Mouse (Mus musculus): ENCODE measurements around the gene Tmem106b. TPM values are rescaled to one million over a fixed set of nuclear protein-coding genes. Genes with fewer than 3 reads are reported as not detected.

Tmem106b gene
- polyA plus RNA-seq, 1 experiment = 0.15 TPM

DNA sequence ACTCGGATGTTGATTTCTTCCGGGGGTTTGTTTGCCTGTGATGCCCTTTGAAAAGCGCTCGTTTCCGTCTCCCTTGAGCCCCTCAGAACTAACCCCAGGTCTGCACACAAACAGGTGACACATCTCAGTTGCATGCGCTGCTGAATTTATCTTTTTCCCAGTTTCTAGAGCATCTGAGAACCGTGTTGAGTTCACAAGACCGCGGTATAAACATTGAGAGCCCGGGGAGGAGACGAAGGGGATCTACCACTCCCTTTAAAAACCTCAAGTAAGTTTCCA is 527 bp downstream of the Tmem106b start:
- H3K36me3 ChIP-seq (ENCODE audit: control insufficient read depth) = peaks cover 20% of the 10 kb centered on the region
- no peaks in the 10 kb centered on the region for H3K9me3 ChIP-seq (ENCODE audit: control insufficient read depth, low read length)
- TF ChIP-seq GATA1 (IDR thresholded peaks at IDR 0.05; ENCODE audit: low read length) = no peak
- no peak for TF ChIP-seq TAL1 (IDR thresholded peaks at IDR 0.05; ENCODE audit: low read length)
- H3K4me3 ChIP-seq (replicated peaks) = peak overlapping the region; percentile 95
- peaks cover 2% of the 10 kb centered on the region; the same call in 1 of the 2 replicates for H3K27me3 ChIP-seq (ENCODE audit: control insufficient read depth)
- H3K4me1 ChIP-seq (ENCODE audit: control insufficient read depth) = peaks cover 10% of the 10 kb centered on the region

DNA sequence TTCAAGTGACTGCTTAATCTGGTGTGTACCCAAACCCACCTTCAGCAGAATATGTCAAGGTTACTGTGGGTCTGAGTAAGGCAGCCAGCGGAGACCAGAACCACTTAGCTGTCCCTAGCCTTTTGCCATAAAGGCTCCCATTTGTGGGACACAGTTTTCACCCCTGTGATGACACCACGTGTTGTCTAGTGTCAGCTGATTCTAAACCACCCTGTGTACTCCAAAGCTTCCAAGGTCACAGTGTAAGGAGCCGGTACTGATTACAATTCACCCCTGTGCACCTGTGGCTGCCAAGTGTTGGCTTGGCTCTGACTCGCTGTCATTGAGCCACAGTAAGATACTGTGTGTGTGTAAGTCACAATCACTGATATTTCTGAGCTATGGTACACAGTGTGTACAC is 926 bp downstream of the Tmem106b start:
- peaks cover 2% of the 10 kb centered on the region; the same call in 1 of the 2 replicates for H3K27me3 ChIP-seq (ENCODE audit: control insufficient read depth)
- H3K4me3 ChIP-seq (replicated peaks) = peak overlapping the region; percentile 95
- TF ChIP-seq TAL1 (IDR thresholded peaks at IDR 0.05; ENCODE audit: low read length) (no peak), GATA1 (IDR thresholded peaks at IDR 0.05; ENCODE audit: low read length) (no peak)
- no peaks in the 10 kb centered on the region for H3K9me3 ChIP-seq (ENCODE audit: control insufficient read depth, low read length)
- H3K36me3 ChIP-seq (ENCODE audit: control insufficient read depth) = peaks cover 22% of the 10 kb centered on the region
- peaks cover 10% of the 10 kb centered on the region for H3K4me1 ChIP-seq (ENCODE audit: control insufficient read depth)

DNA sequence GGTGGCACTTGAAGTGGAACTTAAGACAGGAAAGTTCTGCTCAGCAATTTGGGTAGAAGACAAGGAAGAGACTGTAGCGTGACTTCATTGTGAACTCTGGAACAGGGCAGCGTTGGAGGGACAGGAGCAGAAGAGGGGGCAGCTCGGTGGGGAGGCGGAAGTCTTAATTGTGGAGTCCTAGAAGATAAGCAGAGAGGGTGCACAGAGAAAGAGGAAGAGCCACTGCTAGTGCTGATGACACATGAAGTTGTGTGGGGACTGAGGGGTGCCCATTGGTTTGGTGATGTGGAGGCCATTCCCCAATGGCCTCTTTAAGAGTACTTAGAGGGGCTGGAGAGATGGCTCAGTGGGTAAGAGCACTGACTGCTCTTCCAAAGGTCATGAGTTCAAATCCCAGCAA is 3.5 kb downstream of the Tmem106b start:
- H3K27me3 ChIP-seq (ENCODE audit: control insufficient read depth) = no peaks in the 10 kb centered on the region
- peaks cover 32% of the 10 kb centered on the region for H3K36me3 ChIP-seq (ENCODE audit: control insufficient read depth)
- TF ChIP-seq GATA1 (IDR thresholded peaks at IDR 0.05; ENCODE audit: low read length) = no peak
- TF ChIP-seq TAL1 (IDR thresholded peaks at IDR 0.05; ENCODE audit: low read length) = no peak
- no peaks in the 10 kb centered on the region for H3K9me3 ChIP-seq (ENCODE audit: control insufficient read depth, low read length)
- H3K4me1 ChIP-seq (ENCODE audit: control insufficient read depth) = peaks cover 10% of the 10 kb centered on the region
- no peak overlapping the region for H3K4me3 ChIP-seq (replicated peaks)

DNA sequence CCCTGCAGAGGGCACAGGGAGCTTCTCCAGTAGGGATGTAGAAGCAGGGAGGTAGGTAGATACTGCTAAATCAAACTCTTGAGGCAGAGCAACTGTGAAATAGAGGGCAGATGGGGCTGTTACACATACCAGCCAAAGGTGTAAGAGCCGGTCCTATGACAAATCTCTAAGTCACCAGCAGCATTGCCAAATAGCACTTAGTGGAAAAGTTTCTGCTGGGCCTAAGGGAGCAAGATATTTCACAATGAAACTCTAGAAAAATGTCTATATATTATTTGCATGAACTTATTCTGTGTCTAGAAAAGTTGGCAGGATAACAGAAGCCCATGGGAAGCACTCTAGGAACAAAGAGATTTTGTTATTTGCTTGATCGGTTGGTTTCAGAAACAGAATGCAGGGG is 4.3 kb downstream of the Tmem106b start:
- Histone ChIP-seq H3K4me3 (replicated peaks) (no peak overlapping the region), H3K4me1 (ENCODE audit: control insufficient read depth) (peaks cover 10% of the 10 kb centered on the region), H3K9me3 (ENCODE audit: control insufficient read depth, low read length) (no peaks in the 10 kb centered on the region), H3K27me3 (ENCODE audit: control insufficient read depth) (no peaks in the 10 kb centered on the region), H3K36me3 (ENCODE audit: control insufficient read depth) (peaks cover 41% of the 10 kb centered on the region)
- TF ChIP-seq TAL1 (IDR thresholded peaks at IDR 0.05; ENCODE audit: low read length) = no peak
- TF ChIP-seq GATA1 (IDR thresholded peaks at IDR 0.05; ENCODE audit: low read length) = no peak

DNA sequence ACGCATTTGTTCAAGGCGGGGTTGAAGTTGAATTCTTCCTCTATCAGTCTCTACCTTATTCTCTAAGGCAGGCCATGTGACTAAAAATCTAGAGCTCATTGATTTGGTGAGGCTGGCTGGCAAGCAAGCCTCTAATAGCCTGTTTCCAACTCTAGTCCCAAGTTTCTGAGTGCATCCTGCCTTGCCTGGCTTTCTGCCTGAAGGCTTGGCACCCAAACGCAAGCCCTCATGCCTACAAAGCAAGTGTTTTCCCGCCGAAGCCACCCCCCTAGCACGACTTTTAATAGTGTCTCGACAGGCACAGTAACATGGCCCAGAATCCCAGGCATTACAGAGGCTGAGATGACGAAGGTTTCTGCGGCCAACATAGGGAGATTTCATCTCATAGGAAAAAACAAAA is 13.3 kb downstream of the Tmem106b start:
- H3K4me1 ChIP-seq (ENCODE audit: control insufficient read depth) = no peaks in the 10 kb centered on the region
- peaks cover 50% of the 10 kb centered on the region for H3K36me3 ChIP-seq (ENCODE audit: control insufficient read depth)
- no peaks in the 10 kb centered on the region for H3K27me3 ChIP-seq (ENCODE audit: control insufficient read depth)
- H3K4me3 ChIP-seq (replicated peaks) = no peak overlapping the region
- TF ChIP-seq GATA1 (IDR thresholded peaks at IDR 0.05; ENCODE audit: low read length) = no peak
- no peak for TF ChIP-seq TAL1 (IDR thresholded peaks at IDR 0.05; ENCODE audit: low read length)
- no peaks in the 10 kb centered on the region for H3K9me3 ChIP-seq (ENCODE audit: control insufficient read depth, low read length)

DNA sequence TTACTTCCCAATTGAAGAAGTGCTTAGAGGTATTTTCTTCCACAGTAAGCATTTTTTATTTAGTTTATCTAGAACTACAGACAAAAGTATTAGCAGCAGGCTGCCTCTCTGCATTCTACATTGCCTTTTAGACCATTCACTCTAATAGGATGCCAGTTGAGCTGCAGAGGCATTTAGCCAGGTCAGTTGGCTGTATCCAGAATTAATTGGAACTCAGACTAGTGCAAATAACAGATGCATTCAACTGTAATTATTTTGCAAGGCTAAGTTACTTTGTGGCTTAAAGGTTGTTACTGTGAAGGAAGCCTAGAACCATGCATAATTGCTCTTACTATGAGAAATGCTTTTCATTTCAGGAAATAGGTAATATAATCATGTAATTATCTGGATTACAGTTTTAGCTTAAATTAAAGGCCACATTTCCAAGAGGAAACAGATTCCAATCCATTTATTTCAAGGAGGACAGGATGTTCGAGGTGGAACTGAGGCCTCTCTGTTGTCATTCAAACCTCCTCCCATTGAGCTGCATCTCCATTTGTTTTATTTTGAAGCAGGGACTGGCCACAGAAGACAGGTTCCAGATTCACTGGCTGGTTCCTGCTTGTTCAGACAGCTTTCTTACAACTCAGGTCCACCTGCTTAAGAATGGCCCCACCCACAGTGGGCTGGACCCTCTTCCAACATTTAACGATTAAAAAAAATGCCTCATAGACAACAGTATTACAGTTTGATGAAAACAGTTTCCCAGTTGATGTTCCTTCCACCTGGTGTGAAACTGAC is 27.3 kb downstream of the Tmem106b start:
- H3K4me1 ChIP-seq (ENCODE audit: control insufficient read depth) = no peaks in the 10 kb centered on the region
- H3K27me3 ChIP-seq (ENCODE audit: control insufficient read depth) = no peaks in the 10 kb centered on the region
- H3K36me3 ChIP-seq (ENCODE audit: control insufficient read depth) = no peaks in the 10 kb centered on the region
- no peak for TF ChIP-seq TAL1 (IDR thresholded peaks at IDR 0.05; ENCODE audit: low read length)
- no peak for TF ChIP-seq GATA1 (IDR thresholded peaks at IDR 0.05; ENCODE audit: low read length)
- H3K9me3 ChIP-seq (ENCODE audit: control insufficient read depth, low read length) = no peaks in the 10 kb centered on the region
- no peak overlapping the region for H3K4me3 ChIP-seq (replicated peaks)

DNA sequence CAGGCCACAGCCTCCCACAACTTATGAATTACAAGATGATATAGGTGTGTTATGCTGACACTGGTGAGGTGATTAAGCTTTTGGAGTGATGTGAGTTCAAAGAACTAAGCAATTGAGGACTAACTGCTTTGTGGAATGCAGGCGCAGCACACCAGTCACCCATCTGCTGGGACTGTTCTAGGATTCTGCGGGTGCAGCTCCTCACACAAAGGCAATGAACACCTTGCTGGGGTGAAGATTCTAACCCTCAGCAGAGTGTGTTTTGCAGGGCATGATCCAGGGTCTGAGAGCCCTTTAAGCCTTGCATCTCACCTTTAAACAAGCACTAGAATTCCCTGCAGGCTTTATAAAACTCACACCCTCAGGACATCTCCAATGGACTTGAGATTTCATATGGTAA is 30.6 kb downstream of the Tmem106b start:
- no peak overlapping the region for H3K4me3 ChIP-seq (replicated peaks)
- TF ChIP-seq TAL1 (IDR thresholded peaks at IDR 0.05; ENCODE audit: low read length) (no peak), GATA1 (IDR thresholded peaks at IDR 0.05; ENCODE audit: low read length) (no peak)
- H3K36me3 ChIP-seq (ENCODE audit: control insufficient read depth) = no peaks in the 10 kb centered on the region
- no peaks in the 10 kb centered on the region for H3K27me3 ChIP-seq (ENCODE audit: control insufficient read depth)
- H3K4me1 ChIP-seq (ENCODE audit: control insufficient read depth) = no peaks in the 10 kb centered on the region
- H3K9me3 ChIP-seq (ENCODE audit: control insufficient read depth, low read length) = no peaks in the 10 kb centered on the region

DNA sequence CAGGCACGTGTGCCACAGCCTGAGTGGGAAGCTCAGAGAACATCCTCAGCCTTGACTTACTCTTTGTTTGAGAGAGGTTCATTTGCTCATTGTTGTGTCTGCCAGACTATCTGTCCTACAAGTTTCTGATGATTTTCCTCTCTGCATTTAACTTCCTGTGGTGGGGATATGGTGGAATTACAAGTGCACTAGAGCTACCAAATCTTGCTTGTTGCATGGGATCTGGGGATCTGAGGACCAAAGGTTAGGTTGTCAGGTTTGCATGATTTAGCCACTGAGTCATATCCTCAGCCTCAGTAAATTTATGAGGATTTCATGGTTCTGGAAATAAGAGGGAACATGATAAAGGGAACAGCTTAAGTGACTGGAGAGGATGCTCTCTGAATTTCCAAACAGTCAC is 39.1 kb downstream of the Tmem106b start:
- TF ChIP-seq TAL1 (IDR thresholded peaks at IDR 0.05; ENCODE audit: low read length) (no peak), GATA1 (IDR thresholded peaks at IDR 0.05; ENCODE audit: low read length) (no peak)
- no peaks in the 10 kb centered on the region for H3K27me3 ChIP-seq (ENCODE audit: control insufficient read depth)
- no peak overlapping the region for H3K4me3 ChIP-seq (replicated peaks)
- no peaks in the 10 kb centered on the region; the same call in 1 of the 2 replicates for H3K9me3 ChIP-seq (ENCODE audit: control insufficient read depth, low read length)
- H3K4me1 ChIP-seq (ENCODE audit: control insufficient read depth) = no peaks in the 10 kb centered on the region
- no peaks in the 10 kb centered on the region for H3K36me3 ChIP-seq (ENCODE audit: control insufficient read depth)

DNA sequence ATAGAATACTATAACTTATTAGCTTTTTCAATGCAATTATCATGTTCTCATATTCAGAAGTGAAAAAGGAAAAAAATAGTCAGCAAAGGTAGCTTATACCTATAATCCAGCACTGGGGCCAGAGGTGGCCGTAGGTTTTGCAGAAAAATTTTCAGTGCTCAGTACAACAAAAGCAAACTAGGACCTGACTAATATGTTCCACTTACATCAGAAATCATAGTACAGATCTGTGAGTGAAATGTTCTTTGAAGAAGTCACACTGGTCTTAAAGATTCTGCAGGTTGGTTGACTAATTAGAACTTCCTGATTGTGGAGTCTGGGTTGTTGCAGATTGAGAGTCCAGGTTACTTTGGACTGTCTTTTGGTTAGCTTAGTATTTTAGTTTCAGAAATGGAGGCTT is 67.7 kb downstream of the Tmem106b start:
- Histone ChIP-seq H3K36me3 (ENCODE audit: control insufficient read depth) (no peaks in the 10 kb centered on the region), H3K4me1 (ENCODE audit: control insufficient read depth) (no peaks in the 10 kb centered on the region), H3K4me3 (replicated peaks) (no peak overlapping the region), H3K9me3 (ENCODE audit: control insufficient read depth, low read length) (peaks cover 2% of the 10 kb centered on the region; the same call in 1 of the 2 replicates), H3K27me3 (ENCODE audit: control insufficient read depth) (no peaks in the 10 kb centered on the region)
- no peak for TF ChIP-seq GATA1 (IDR thresholded peaks at IDR 0.05; ENCODE audit: low read length)
- TF ChIP-seq TAL1 (IDR thresholded peaks at IDR 0.05; ENCODE audit: low read length) = no peak

Other genes with a start within 250 kb of the Tmem106b start
- 0.06 TPM in 1 of 2 replicates, not detected in the other for gene Vwde, start 155.2 kb downstream of the Tmem106b start, polyA plus RNA-seq (2012)

All from erythroblast, embryonic 14.5 days (primary cell).